Mouse (Mus musculus): ENCODE data around the gene Tjp2.

DNA sequence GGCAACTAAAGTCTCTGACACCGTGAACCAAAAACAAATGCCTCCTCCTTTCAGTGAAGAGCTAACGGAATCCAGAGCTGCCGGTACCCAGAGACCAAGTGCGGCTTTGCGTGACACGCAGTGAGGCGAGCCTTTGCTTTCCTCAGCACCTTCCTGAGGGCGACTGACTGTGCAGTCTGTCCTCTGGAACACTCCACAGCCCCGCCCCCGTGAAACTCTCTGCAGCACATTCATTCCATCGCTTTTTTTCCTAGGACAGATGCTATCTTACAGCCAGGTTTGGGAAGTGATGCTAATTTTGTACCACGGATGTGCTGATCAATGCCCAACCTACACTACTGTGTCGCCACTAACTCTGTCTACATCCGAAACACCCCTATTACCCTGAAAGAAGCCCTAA lies 37.9 kb upstream of the Tjp2 start:
- TF ChIP-seq CTCF (IDR thresholded peaks at IDR 0.05; ENCODE audit: insufficient read depth, low read depth, low read length): no peak
- no peak for TF ChIP-seq POLR2A (IDR thresholded peaks at IDR 0.05; ENCODE audit: insufficient read depth, low read depth, low read length)

All from olfactory bulb, adult 2 months (tissue).